Mouse (Mus musculus) retina, postnatal 1 day (tissue): ENCODE measurements around the gene Itpk1.
A peak's percentile ranks its signal among the peaks of the same experiment; 100 is the strongest.

Experiments
- DNase-seq: peaks from one replicate; pipeline ENCODE4 v3.0.0-alpha.2; 2012

Itpk1 gene

DNA sequence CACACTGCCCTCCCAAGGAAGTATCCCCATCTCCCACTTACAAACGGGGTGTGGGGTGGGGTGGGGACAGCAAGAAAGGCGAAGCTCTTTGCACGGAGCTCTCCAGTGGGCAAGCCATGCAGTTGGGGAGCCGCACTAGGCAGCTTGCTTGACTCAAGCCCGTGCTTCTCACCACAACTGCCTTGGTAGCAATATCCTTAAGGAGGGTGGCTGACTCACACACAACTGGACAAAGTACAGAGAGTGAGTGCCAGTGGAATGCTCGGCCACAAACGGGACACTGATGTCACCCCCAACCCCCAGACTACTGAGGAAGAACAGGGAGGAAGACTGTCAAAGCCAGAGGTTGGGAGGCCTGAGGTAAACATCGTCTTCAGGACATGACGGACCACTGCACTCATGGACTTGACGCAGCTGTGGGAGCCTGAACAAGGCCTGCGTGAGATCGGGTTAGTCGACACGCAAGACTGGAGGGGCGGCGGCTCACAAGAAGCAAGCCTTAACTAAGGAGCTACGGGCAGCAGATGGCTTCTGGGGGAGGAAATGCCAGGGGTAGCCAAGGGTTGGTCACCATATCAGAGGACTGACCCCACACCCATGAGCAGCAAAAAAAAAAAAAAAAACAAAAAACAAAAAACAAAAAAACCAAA lies 113.9 kb downstream of the Itpk1 start:
- DNase-seq: peak; percentile 40

DNA sequence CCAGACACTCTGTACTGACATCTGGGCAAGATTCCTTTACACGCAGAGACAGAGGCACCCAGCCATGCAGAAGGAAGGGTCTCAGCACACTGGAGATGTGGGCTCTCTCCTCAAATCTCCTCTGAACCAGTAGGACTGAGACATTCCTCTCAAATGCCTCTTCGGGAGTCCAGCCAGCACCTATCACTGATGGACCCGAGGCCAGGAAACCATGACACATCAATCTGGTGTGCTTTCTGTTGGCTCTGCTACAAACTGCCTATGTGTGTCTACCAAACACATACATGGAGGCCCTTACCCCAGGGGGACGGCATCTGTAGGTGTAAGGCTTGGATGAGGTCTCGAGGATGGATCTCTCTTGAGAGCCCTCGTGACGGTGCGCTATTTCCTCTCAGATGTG lies 117.6 kb downstream of the Itpk1 start:
- DNase-seq: no peak

DNA sequence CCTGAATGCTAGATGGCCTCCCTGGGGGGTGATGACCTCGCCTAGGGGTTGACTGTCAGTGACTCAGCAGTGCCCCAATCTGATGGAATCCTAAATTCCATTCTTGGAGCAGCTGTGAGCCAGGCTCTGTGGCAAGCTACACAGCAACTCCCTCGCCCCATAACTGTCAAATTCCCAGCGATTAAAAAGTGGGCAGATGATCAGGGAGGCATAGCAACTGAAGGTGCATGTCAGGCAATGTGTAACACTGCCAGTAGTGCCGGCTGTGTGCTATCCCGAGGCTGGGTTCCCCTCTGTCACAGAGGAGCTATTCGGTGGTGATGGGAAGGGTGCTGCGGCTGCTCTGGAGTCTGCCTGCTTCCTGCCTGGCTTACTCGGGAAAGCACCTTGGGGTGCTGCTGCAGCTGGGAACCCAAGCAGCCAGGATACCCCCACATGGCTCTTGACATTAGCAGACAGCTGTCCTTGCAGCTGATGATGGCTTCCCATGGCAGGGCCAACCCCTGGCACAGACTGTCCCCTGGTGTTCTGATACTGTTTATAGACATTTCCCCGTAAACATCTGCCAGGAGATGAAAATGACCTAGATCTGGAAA lies 118.3 kb downstream of the Itpk1 start:
- no peak for DNase-seq

DNA sequence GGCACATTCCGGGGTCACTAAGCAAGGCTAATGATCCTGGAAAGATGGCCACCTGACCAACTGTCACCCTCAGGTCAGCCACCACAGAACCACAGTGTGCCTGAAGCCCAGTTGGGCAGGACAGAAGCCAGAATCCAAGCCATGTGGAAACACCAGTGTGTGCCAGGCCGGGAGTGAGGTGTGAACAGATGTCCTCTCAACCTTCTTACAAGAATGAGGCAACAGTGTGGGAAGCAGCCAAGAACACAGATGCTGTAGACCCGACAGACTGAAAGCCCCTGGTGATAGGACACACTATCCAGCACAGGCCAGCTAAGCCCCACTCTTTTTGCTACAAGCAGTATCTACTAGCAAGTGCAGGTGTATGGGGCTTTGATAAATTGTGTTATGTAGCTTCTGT lies 119.3 kb downstream of the Itpk1 start:
- no peak for DNase-seq

DNA sequence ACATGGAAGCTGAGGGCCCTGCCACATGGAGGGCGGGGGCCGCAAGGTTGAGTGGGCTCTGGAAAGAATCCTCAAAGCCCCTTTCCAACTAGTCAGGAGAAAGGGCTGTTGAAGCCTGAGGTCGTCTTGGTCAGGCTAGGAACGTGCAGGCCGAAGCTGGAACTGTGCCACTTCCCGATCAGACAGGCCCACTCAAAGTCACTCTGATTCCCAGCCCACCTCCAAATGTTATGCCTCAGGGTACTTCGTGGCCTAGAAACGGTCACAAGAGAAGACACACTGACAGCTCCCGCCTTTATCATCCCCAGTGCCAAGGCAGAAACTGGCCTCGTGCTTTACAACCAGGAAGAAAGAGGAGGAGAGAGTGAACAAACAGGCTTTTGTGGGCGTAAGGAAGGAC lies 122.3 kb downstream of the Itpk1 start:
- peak; percentile 77 for DNase-seq

DNA sequence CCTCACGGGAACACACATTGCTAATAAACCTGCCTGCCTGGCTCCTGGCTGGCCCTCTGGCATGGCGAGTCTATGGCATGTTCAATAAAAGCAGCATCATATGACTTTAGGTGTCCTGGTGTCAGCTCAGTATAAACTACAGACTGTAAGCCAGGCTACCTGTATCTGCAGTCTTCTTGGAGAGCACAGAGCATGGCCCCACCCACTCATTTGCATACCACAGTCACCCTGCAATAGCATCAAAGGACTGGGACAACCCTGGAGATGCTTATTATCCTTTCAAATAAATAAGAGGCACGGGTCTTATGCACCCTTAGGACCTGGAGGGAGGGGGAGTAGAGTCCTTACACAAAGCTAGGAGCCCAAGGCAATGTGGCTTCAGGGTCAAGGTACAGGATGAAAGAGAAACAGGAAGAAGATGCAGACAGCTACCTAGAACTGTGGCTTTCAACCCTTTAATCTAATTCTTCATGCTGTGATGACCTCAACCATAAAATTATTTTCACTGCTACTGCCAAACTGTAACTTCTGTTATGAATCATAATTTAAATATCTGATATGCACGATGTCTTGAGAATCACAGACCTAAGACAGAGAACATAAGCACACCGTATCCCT lies 123.0 kb downstream of the Itpk1 start:
- DNase-seq: no peak

DNA sequence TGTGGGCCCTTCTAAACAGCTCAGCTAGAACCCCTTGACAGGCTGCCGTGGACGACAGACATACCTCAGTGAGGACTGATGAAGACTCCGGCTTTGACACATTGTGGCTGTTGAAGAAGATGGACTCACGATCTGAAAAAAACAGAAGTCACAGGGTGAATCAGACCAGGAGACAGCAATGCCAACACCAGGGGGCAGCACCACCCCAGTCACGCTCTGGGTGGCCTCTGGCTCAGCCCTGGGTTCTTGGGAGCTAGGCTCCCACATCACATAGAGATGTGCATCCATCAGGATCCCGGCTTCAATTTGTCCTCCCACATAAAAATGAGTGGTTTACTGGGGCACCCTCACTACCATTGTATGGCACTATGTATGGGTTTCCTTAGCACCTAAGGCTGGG lies 125.7 kb downstream of the Itpk1 start:
- peak; percentile 73 for DNase-seq

DNA sequence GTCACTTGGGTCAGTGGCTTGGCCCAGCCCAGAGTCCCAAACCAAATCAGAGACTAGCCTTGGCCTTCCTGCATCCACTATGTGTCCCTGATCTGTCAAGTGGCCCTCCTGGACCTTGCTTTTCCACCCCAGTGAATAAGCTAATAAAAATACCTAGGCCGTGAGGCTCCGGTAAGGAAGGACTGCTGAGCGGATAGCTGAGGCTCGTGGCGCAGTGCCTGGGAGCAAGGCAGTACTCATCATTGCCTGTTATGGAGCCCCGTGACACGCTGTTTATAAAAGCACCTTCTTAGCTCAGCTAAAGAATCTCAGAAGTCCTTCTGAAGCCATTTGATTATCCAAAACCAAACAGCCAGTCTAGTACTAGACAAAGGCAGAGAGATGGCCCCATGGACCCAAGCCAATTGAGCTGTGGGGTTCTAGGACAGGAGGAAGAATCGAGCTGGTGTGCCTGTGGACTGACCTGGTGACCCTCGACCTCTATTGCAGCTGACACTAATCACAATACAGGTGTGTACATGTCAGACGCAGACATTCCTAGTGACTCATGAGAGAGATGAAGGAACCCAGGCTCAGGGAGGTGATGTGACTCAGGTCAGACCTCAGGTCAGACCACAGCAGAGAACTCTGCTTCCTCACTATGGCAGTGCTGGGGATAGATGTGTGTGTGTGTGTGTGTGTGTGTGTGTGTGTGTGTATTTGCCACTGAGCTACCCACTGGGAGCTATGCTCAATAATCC lies 127.9 kb downstream of the Itpk1 start:
- DNase-seq: no peak

DNA sequence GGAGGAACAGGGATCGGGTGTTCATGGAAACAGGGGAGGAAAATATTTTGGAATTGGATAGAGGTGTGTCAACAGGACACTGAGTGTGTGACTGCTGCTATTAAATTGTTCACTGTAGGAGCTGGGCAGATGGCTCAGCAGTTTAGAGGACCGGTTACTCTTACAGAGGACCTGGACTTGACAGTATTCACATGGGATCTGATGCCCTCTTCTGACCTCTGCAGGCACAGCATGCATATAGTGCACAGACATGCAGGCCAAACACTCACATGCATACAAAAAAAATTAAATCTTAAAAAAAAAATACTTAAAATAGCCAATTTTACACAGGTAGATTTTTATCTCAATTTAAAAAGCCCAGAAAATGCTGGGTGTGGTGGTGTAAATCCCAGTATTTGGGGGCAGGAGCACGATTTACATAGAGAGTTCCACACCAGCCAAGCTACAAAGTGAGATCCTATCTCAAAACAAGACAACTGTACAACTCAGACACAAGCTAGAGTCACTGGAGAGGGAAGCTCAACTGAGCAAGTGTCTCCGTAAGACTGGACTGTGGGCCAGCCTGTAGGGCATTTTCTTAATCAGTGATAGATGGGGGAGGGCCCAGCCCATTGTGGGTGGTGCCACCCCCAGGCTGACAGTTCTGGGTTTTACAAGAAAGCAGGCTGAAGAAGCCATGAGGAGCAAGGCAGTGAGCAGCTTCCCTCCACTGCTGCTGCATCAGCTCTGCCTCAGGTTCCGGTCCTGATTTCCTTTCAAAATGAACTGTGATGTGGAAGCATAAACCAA lies 129.0 kb downstream of the Itpk1 start:
- DNase-seq: peak; percentile 55

DNA sequence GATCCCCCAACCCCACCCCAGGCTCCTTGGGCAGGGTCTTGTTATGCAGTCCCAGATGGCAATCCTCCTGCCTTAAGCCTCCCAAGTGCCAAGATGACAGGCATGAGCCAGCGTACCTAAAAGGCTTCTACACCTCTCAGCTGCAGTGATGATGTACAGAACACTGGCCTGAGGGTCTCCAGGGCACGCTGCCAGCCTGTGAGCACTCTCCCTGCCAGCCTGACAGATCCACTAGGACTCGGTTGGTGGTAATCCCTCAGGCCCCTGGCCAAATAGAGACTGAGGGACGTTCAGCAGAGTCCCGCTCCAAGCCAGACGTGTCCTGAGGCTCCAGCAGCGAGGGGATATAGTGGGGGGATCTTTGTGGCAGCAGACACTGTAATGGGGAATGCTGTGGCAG lies 131.7 kb downstream of the Itpk1 start:
- DNase-seq: no peak

DNA sequence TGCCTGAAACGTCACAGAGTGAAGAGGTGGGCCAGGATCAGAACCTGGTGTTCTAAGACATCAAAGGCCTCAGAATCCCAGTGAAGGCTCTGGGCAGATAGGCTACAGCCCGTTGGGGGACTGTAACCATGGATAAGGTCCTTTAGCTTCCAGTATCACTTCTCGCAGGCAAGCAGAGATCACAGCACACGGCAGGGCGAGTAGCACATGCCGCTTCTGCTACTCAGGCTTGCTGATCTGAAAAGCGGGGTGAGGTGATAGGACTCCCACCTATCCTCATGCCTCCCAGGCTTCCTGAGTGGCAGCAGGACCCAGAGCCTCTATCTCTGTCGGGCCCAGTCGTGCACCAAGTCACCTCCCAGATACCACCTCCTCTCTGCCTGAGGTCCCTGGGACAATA lies 133.1 kb downstream of the Itpk1 start:
- no peak for DNase-seq

DNA sequence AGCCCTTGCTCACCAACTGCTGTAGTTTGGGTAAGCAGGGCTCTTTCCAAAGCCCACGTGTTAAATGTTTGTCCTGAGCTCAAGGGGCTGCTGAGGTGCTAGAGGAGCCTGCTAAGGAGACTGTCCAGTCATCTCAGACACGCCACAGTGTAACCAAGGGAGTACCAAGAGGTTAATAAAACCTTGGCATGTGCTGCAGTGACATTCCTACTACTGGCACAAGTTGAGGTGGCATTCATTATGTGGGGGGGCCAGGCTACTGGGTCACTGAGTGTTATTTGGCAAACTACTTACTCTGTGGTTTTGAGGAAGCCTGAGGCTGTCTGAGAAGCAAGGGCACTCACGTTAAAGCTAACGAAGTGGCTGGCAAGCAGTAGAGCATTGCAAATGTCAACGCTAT lies 134.0 kb downstream of the Itpk1 start:
- no peak for DNase-seq

DNA sequence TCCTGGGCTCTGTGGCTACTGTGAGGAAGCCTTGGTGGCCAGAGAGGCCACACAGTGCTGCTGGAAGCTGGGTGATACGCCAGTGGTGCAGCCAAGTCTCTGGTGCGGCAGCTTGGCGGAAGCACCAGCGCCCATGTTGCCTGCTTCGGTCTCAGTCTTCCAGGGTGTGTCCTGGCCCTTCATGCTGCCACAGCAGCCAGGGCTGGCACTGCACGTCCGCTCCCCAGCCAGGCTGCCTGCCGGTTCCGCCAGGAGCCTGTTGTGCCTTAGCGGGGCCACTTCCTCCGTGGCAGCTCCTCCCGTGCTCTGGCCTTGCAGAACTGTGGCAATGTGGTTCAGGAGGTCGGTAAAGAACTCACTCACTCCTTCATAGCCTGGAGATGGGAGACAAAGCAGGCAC lies 134.6 kb downstream of the Itpk1 start:
- DNase-seq: no peak

DNA sequence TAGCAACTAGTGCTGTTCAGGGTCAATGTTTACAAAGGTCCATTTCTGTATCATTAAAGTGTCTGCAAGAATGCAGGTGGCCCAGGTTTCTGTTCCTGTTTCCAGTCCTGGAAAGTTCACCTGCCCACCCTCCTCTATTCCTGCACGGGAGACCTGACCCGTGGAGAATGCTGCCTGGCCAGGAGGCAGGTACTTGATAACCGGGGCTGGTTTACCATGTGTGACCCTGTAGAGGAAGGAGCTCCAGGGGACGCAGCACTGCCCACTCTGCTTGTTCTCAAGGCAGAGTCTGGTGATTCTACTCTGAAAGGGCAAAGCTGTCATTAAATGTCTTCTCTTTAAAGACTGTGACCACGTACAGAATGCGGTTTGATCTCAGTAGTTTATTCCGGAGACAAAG lies 136.5 kb downstream of the Itpk1 start:
- DNase-seq: no peak

DNA sequence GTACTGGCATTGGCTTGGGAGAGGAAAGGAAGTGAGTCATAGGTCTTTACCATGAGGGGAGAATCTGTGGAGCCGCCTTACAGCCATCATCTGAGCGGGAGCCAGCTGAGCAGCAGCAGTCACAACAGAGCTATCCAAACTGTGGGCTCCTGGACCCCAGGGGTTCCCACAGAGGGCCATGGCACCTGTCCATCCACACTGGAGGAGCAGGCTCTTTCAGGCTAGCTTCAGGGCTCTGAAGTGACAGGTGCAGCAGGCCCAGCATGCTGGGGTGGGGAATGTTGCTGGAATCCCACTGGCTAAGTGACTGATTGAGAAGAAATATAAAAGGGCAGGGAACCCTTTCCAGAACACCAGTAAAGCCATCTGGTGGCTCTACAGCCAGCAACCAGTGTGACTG lies 137.8 kb downstream of the Itpk1 start:
- no peak for DNase-seq

DNA sequence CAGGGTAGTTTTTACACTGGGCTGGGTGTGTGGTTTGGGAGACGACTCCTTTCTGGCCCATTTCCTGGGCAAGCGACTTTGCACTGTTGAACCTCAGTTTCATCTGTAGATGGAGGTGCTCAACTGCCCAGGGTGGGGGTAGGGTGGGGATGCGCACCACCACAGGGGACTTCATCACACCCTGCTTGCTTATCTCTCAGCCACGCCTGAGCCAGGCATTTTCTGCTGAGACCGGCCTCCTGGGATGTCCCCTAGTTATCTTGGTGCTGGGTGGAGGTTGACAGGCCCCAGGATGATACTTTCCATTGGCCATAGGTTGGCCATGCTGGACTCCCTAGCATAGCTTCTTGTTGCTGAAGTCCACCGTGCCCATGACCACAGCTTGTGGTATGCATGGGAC lies 139.6 kb downstream of the Itpk1 start:
- DNase-seq: no peak

DNA sequence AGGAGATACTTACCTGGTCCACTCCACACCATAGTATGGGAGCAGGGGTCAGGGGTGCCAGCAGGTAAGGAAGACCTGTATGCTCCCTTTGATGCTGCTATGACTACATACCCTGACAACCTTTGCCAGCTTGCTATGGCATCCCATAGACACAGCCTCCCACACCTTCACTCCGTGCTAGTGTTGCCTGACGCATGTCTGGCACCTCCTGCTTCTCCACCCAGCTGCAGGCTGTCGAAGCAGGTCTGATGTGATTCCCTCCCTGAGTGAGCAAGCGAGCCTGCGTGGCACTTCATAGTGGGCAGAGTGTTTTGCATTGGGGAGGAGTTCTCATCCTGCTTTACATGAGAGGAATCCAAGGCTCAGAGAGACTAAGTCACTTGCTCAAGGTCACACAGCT lies 147.4 kb downstream of the Itpk1 start:
- DNase-seq: no peak

DNA sequence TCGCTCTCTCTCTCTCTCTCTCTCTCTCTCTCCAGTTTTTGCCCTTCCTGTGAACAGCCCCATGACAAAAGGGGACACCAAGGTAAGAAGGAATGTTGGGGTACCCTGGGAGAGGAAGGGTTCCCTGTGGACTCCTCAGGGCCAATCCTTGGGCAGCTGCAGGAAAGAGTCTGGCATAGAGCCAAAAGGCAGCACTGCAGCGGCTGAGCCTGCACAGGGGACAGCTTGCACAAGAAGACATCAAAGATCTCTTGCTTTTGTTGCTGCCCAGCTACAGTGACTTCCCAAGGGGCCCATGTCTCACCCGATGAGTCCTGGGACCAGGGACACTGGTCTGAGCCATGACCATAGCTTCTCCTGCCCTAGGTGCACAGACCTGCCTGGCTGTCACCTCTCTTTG lies 148.9 kb downstream of the Itpk1 start:
- DNase-seq: peak; percentile 57

DNA sequence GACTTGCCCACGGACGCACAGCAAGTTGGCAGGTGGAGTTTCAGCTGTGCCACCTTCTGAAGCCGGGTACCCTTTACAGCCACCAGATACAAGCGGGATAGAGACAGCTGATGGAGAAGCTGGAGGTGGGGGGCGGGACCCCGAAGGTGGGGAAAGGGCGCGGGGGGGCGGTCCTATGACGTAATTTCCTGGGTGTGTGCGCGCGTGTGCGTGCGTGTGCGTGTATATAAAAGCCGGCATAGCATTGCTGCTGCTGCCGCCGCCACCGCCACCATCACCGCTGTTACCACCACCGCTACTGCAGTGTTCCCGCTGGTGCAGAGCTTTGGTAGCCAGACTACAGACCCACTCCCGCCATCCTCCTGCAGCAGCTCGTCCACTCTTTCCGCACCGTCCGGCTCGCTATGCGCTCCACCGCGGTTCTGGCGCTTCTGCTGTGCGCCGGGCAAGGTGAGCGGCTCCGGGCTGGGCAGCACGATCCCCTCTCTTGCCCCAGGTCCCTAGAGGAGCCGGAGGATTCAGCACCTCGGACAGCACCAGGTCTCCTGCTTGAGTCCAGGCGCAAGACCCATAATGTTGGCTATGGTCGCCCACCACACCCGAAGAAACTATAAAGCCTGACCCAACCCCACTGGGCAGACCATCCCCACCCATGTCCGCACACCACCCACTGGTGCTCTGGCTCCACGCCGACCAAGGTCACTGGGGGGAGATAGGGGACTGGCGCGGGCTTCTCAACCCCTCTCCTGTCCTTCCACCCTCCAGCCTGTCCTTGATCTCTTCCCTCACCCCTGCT lies 149.8 kb downstream of the Itpk1 start, which contains the start of gene Chga:
TSS of gene Chga (plus strand) at position 249 of the 796 bp plus-strand sequence.
- DNase-seq: peak; percentile 86

DNA sequence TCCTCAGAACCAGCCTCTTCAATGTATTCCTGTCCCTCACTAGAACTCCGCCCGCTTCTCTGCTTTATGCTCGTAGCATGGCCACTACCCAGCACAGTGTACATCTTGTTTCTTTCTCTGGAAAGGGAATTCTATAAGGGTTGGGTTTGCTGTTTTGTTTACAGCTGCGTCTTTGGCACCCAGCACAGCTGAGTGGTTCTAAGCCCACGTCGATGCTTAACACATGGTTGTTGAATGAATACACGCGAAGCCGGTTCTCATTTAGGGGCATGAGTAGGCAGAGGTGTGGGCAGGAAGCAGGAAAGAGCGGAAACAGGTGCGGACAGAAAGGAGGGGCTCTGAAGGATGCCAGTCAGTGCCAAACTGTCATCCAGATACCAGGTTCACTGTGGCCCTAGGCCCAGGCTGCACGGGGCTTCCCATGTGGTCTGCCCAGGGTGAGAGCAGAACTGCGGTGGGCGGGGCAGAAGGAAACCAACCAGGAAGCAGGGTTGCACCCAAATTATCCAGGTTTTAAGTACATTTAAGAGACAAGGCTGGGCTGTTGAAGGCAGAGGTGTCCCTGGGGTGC lies 150.9 kb downstream of the Itpk1 start:
- DNase-seq: no peak

DNA sequence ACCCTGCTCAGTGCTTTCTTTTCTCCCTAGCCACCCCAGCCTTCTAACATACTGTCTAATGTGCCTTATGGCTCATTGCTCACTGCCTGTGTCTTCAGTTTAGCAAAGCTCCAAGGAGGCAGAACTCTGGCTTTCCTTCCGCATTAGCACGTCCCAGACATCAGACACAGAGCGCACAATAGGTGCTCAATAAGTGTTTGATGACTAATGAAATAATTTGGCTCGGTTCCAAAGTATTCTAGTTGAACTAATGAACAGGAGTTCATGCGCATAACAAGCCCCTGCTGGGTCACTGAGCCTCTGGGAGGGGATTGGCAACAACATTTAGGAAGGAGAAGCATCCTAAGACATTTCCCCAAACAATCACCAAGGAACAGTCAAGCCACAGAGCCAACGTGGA lies 152.7 kb downstream of the Itpk1 start:
- DNase-seq: peak; percentile 43

DNA sequence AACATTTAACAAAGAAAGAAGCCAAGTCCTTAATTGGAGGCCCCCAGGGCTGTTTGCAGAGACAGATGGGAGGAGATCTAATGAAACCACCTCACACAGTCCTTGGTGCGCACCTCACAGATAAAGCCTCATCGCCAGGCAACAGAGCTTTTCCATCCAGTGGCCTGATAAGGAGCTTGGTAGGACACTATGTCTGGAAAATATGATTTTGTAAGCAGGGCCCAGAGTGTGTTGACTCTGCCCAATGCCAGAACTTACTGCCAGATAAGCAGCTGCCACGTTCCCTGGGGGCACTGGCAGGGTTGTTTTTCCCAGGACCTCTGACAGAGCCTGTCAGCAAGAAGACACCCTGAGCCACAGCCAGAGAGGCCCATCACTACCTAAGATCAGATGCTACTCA lies 153.5 kb downstream of the Itpk1 start:
- peak; percentile 39 for DNase-seq
